Mouse (Mus musculus): ENCODE results near the gene Gm16253.

Gm16253 gene

DNA sequence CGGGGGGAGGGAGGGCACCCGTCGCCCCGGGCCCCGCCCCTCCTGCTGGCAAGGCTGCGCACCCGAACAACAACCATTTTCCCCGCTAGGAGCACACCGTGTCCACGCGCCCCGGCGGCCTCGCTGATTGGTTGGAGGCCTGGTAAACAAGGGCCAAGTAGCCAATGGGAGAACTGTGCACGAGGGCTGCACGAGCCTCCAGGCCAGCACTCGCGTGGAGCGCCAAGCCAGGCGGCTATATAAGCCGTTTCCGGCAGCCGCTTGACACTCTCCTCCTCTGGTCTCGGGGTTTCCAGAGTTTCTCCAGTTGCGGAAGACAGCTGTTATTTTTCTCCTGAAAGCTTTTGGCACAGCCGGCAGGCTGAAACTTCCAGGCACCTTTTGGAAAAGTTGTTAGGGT, 19.1 kb upstream of the Gm16253 start, which contains the start of gene Txnip:
TSS of gene Txnip (plus strand) at position 264 of the 400 bp plus-strand sequence.
- DNase-seq (ENCODE audit: low spot score in 2 of 2) = peak; percentile 95

- DNase-seq (ENCODE audit: low spot score in 2 of 2) = no peak
Observed at GRCm38 (mm10) chr3:96558159-96558558, 18.6 kb upstream of the Gm16253 start.

DNA sequence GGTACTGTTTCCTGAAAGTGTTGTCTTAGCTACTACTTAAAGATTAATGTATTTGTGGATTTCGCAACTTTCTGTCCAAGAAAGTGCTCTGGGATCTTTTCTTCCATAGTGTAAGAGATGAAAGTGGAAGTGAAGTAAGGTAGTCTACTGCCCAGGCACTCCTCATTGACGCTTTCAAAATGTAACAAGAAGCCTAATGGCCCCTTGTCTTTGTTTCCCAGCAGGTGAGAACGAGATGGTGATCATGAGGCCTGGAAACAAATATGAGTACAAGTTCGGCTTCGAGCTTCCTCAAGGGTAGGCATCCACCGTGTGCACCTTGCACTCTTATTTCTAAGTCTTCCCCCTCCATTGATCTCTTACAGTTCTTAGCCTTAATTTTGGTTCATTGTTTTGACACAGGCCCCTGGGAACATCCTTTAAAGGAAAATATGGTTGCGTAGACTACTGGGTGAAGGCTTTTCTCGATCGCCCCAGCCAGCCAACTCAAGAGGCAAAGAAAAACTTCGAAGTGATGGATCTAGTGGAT, 18.1 kb upstream of the Gm16253 start:
- DNase-seq (ENCODE audit: low spot score in 2 of 2) = no peak

DNA sequence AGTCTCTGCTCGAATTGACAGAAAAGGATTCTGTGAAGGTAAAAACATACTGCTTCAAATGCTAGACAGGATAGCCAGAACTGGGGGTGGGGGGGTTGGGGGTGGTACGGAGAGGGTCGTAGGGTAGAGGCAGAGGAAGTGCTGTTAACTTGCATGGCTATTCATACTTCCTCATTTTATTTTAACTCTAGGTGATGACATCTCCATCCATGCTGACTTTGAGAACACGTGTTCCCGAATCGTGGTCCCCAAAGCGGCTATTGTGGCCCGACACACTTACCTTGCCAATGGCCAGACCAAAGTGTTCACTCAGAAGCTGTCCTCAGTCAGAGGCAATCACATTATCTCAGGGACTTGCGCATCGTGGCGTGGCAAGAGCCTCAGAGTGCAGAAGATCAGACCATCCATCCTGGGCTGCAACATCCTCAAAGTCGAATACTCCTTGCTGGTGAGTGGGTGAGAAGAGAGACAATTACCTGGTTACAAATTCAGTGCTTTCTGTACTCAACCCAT, 17.3 kb upstream of the Gm16253 start:
- no peak for DNase-seq (ENCODE audit: low spot score in 2 of 2)

GRCm38 (mm10) chr3:96559911-96560850, 16.6 kb upstream of the Gm16253 start:
- no peak for DNase-seq (ENCODE audit: low spot score in 2 of 2)

DNA sequence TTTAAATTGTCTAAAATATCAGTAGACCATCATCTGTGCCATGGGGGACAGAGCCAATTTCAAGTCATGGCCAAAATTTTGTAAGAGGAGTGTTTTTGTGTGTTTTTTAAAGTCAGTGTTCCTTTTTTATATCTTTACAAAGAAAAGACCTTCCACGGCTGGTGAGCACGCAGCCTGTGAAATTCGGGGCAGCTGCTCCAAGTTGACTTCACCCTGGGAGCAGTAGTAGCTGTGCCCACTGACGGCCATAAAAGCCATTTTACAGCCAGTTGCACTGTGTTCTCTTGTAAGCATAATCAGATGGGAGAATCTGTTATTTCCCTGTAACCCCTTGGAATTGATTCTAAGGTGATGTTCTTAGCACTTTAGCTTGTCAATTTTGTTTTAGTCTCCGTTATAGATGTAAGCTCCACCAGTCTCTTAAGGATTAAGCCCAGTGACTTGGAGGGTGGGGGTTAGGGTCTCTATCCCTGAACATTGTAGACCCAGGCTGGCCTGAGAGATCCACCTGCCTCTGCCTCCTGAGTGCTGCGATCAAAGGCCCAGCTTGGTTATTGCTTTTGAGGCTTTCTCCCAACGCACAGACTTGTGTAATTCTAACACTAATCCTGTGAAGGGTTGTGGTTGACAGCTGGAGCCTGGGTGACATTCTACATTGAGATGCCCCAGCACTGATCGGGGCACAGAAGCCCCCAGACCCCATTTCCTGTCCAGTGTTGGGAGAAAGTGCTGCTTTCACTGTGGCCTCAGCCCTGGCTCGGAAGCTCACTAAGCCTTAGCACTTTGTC, 15.7 kb upstream of the Gm16253 start:
- DNase-seq (ENCODE audit: low spot score in 2 of 2) = no peak

GRCm38 (mm10) chr3:96561946-96562681, 14.7 kb upstream of the Gm16253 start:
- no peak for DNase-seq (ENCODE audit: low spot score in 2 of 2)

- no peak for DNase-seq (ENCODE audit: low spot score in 2 of 2)
Observed at GRCm38 (mm10) chr3:96563267-96563666, 13.5 kb upstream of the Gm16253 start.

GRCm38 (mm10) chr3:96563911-96564632, 12.7 kb upstream of the Gm16253 start:
- no peak for DNase-seq (ENCODE audit: low spot score in 2 of 2)

DNA sequence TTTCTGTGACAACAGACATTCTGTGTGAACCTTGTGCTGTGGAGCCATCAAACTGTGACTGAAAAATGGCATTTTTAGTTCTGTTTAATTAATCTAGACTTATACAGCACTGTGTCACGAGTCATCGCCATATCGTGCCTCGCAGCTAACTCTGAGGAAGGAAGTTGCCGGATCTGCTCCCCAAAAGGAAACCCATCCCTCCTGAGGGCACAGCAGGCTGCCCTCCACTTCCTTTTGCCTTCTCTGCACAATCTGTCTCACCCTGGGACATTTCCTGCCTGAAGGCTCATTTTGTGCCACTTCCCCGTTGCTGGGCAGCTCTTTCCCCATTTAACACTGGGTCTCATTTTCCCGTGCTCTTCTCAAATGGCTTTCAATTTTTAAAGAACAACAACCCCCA, 12.2 kb upstream of the Gm16253 start:
- DNase-seq (ENCODE audit: low spot score in 2 of 2) = no peak

- DNase-seq (ENCODE audit: low spot score in 2 of 2) = no peak
Observed at GRCm38 (mm10) chr3:96565105-96565504, 11.7 kb upstream of the Gm16253 start.

- DNase-seq (ENCODE audit: low spot score in 2 of 2) = no peak
Observed at GRCm38 (mm10) chr3:96566661-96567450, 9.9 kb upstream of the Gm16253 start.

DNA sequence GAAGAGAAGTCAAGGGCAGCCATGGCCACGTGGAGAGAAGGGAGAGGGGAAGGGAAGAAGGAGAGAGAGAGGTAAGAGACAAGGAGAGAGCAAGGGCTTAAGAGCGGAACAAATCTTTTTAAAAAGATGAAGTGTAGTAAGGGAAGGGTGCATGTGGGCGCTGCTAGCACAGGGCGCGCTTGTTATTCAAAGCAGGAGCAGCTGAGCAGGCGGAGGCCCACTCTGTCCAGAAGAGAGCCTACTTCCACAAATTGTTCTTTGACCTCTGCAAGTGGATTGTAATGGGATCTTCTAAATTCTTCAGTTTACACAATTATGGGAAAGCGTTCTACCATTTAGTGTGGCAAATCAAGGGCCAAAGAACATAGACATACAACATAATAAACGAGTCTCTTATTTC, 8.2 kb upstream of the Gm16253 start:
- no peak for DNase-seq (ENCODE audit: low spot score in 2 of 2)

GRCm38 (mm10) chr3:96569506-96569905, 7.3 kb upstream of the Gm16253 start:
- no peak for DNase-seq (ENCODE audit: low spot score in 2 of 2)

GRCm38 (mm10) chr3:96569966-96570605, 6.7 kb upstream of the Gm16253 start:
- DNase-seq (ENCODE audit: low spot score in 2 of 2) = no peak

DNA sequence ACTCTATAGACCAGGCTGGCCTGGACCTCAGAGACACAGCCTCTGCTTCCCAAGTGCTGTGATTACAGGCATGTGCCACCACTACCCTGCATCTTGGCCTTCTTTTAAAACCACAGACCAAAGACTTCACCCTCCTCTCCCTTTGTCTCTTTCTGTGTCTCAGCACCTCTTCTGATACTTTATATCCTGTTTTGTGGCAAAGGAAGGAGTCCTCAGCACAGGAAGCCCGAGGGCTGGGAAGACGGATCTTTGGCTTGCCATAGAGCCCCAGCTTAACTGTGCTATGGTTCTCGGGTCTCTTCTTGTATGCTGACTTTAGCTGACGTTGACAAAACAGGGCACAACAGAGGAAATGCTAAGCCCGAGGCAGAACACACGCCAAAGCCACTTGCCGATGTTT, 6.1 kb upstream of the Gm16253 start:
- no peak for DNase-seq (ENCODE audit: low spot score in 2 of 2)

DNA sequence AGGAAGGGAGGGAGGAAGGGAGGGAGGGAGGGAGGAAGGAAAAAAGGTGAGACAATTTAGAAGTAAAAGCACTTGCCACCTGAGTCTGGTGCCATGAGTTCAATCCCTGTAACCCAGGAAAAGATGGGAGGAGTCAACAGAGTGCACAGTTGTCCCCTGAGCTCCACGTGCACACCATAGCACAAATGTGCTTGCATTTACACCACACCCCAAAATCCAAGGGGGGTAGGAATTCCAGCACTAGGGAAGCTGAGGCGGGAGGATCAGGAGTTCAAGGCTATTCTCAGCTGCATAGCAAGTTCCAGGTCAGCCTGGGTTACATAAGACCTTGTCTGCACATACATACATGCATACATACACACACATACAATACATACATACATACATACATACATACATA, 5.4 kb upstream of the Gm16253 start:
- no peak for DNase-seq (ENCODE audit: low spot score in 2 of 2)

DNA sequence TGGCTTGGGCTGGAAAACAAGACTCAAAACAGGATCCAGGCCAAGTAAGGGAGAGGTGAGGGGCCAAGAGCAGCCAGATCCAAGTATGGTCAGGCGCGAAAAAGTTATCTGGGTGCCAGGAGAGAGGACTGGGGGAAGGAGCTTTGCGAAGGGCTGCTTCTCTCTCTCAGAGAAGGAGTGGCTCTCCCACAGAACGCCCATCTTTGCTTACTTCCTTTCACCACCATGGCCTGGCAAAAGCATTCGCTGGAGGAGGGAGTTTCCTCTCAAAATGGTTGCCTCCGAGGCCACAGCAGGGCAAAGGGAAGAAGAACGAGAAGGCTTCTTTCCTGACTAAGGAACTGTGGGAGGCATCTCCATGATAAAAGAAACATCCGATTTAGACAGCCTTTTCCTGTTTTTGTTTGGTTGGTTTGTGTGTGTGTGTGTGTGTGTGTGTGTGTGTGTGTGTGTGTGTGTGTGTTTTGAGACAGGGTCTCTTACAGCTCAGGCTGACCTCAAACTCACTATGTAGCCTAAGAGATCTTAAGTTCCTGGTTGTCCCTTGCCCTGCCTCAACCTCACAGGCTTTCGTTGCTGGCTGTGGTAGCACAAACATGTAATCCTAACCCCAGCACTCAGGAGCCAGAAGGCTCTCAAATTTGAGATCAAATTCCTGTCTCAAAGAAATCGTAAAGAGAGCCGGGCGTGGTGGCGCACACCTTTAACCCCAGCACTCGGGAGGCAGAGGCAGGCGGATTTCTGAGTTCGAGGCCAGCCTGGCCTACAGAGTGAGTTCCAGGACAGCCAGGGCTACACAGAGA, 4.7 kb upstream of the Gm16253 start:
- no peak for DNase-seq (ENCODE audit: low spot score in 2 of 2)

Measured in right cerebral cortex, adult 2 months (tissue).